Mouse (Mus musculus): ENCODE results near the gene Gpx4. TPM values are rescaled to one million over a fixed set of nuclear protein-coding genes. Genes with fewer than 3 reads are reported as not detected.
"Not testable (repeated sequence)": the region's sequence is repeated elsewhere in the genome, so short reads cannot be mapped to it uniquely, and the experiment has no call there.

The Gpx4 gene
- polyA plus RNA-seq, 1 experiment from 2014 or later, result 458 TPM

GRCm38 (mm10) chr10:80052374-80052764 is 5.4 kb downstream of the Gpx4 start:
- peaks cover 54% of the 10 kb centered on the region for H3K4me1 ChIP-seq
- no peak for ATAC-seq (ENCODE audit: low FRiP score)
- no peak overlapping the region for H3K4me3 ChIP-seq (replicated peaks)
- H3K9ac ChIP-seq, result no peak overlapping the region
- H3K27ac ChIP-seq, result 0 out of 2 replicates have a peak overlapping the region, but pooled peaks have one; percentile 25
- H3K36me3 ChIP-seq (replicated peaks), result peaks cover 12% of the 10 kb centered on the region
- H3K4me2 ChIP-seq, result no peak overlapping the region
- WGBS, result 82% methylated on average over 5 of the region's 5 CpGs
- H3K9me3 ChIP-seq, result no peaks in the 10 kb centered on the region
- H3K27me3 ChIP-seq, result no peaks in the 10 kb centered on the region

DNA sequence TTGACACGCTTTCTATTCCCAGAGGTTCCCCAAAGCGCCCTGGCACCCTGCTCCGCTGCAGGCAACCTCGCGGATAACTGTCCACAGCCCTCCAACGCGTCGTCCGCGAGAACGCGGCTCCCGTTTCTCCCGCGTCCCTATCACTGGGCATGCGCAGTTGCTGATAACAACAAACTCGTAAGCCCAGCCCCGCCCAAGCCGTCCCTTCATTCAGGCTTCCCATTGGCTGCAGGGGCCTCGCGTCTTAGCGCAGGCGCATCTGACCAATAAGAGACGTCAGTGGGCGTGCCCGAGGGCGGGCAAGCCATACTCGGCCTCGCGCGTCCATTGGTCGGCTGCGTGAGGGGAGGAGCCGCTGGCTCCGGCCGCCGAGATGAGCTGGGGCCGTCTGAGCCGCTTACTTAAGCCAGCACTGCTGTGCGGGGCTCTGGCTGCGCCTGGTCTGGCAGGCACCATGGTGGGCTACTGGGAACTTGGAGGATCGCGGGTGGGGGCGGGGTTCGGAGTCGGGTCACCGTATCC is 6.4 kb downstream of the Gpx4 start:
- Histone ChIP-seq H3K4me1 (peaks cover 45% of the 10 kb centered on the region), H3K4me2 (peak overlapping the region; percentile 84), H3K36me3 (replicated peaks) (peaks cover 21% of the 10 kb centered on the region), H3K4me3 (replicated peaks) (peak overlapping the region; percentile 89), H3K27me3 (no peaks in the 10 kb centered on the region), H3K9ac (peak overlapping the region; percentile 90), H3K27ac (peak overlapping the region; percentile 96), H3K9me3 (no peaks in the 10 kb centered on the region)
- whole genome bisulfite sequencing, result under 1% methylated on average over 47 of the region's 47 CpGs
- peak; percentile 97 for ATAC-seq (ENCODE audit: low FRiP score)

DNA sequence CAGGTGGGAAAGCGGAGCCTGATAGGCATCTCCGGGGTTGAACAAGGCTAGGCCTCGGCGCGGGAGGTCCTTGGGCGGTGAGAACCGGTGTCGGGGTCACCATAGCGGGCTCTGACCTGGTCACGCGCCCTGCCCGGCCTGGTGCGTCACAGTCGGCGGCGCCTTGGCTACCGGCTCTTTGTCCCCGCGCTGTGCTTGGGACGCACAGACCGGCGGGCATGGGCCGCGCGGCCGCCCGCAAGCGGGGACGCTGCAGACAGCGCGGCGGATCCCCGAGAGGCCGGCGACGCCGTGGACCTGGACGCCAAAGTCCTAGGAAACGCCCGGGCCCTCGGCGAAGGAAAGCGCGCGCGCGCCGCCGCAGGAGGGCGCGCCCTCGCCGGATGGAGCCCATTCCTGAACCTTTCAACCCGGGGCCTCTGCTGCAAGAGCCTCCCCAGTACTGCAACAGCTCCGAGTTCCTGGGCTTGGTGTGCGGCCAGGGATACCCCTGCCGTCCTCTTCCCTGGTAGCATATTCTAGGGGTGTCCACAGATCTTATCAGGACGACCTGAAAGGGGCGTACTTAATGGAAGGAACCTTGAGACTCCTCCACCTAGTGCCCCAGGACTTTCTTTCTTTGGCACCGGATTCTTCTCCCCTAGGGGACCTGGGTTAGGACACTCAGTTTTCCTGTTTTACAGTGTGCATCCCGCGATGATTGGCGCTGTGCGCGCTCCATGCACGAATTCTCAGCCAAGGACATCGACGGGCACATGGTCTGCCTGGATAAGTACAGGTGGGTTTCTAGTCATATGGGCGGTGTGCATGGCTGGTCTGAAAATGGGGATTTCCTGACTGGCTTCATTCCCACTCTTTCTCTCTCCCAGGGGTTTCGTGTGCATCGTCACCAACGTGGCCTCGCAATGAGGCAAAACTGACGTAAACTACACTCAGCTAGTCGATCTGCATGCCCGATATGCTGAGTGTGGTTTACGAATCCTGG is 7.2 kb downstream of the Gpx4 start:
- peak overlapping the region; percentile 96 for H3K27ac ChIP-seq
- H3K4me2 ChIP-seq, result peak overlapping the region; percentile 84
- ATAC-seq (ENCODE audit: low FRiP score), result peak; percentile 28
- no peaks in the 10 kb centered on the region for H3K27me3 ChIP-seq
- H3K9ac ChIP-seq, result peak overlapping the region; percentile 90
- peaks cover 37% of the 10 kb centered on the region for H3K4me1 ChIP-seq
- WGBS, result 2% methylated on average over 66 of the region's 77 CpGs
- peak overlapping the region; percentile 89 for H3K4me3 ChIP-seq (replicated peaks)
- H3K36me3 ChIP-seq (replicated peaks), result peaks cover 23% of the 10 kb centered on the region
- no peaks in the 10 kb centered on the region for H3K9me3 ChIP-seq

GRCm38 (mm10) chr10:80054911-80055310 is 7.9 kb downstream of the Gpx4 start:
- peak overlapping the region; percentile 84 for H3K4me2 ChIP-seq
- not testable (repeated sequence) for ATAC-seq (ENCODE audit: low FRiP score); H3K9me3 ChIP-seq; H3K27ac ChIP-seq; H3K27me3 ChIP-seq
- H3K4me3 ChIP-seq (replicated peaks), result peak overlapping the region; percentile 89
- H3K36me3 ChIP-seq (replicated peaks), result peaks cover 28% of the 10 kb centered on the region
- peak overlapping the region; percentile 90 for H3K9ac ChIP-seq
- peaks cover 36% of the 10 kb centered on the region for H3K4me1 ChIP-seq
- WGBS, result 54% methylated on average over 3 of the region's 3 CpGs

DNA sequence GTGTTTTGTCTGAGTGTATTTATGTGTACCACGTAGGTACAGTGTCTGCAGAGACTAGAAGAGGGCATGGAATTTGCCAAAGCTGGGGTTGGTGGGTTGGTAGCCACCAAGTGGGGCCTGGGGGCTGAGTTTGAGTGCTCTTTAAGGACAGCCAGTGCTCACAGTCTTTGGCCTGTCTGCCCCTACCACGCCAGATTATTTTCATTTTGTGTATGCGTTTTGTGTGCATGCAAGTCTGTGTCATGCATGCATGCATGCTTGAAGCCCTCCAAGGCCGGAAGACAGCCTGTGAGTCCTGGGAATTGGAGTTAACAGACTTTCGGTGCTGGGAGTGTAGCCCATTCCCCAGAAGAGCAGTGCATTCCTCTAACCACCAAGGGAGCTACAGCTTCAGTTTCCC is 8.4 kb downstream of the Gpx4 start:
- Histone ChIP-seq H3K9me3 (no peaks in the 10 kb centered on the region), H3K27ac (no peak overlapping the region), H3K4me1 (peaks cover 32% of the 10 kb centered on the region), H3K9ac (0 out of 2 replicates have a peak overlapping the region, but pooled peaks have one; percentile 90), H3K36me3 (replicated peaks) (peaks cover 32% of the 10 kb centered on the region), H3K4me3 (replicated peaks) (peak overlapping the region; percentile 89; the same call in 1 of the 2 replicates), H3K4me2 (peak overlapping the region; percentile 84), H3K27me3 (no peaks in the 10 kb centered on the region)
- WGBS, result 85% methylated on average over 5 of the region's 5 CpGs
- no peak for ATAC-seq (ENCODE audit: low FRiP score)

GRCm38 (mm10) chr10:80055891-80056290 is 8.9 kb downstream of the Gpx4 start:
- no peaks in the 10 kb centered on the region for H3K27me3 ChIP-seq
- no peak overlapping the region for H3K4me2 ChIP-seq
- peaks cover 28% of the 10 kb centered on the region for H3K4me1 ChIP-seq
- ATAC-seq (ENCODE audit: low FRiP score), result no peak
- no peak overlapping the region for H3K9ac ChIP-seq
- no peaks in the 10 kb centered on the region for H3K9me3 ChIP-seq
- WGBS, result 97% methylated on average over 9 of the region's 10 CpGs
- no peak overlapping the region for H3K4me3 ChIP-seq (replicated peaks)
- H3K27ac ChIP-seq, result no peak overlapping the region
- H3K36me3 ChIP-seq (replicated peaks), result peaks cover 36% of the 10 kb centered on the region

- no peak for ATAC-seq (ENCODE audit: low FRiP score)
- Histone ChIP-seq H3K4me2 (no peak overlapping the region), H3K9me3 (no peaks in the 10 kb centered on the region), H3K27me3 (no peaks in the 10 kb centered on the region), H3K9ac (no peak overlapping the region), H3K27ac (no peak overlapping the region), H3K36me3 (replicated peaks) (peaks cover 39% of the 10 kb centered on the region), H3K4me1 (peaks cover 22% of the 10 kb centered on the region), H3K4me3 (replicated peaks) (no peak overlapping the region)
- WGBS, result 88% methylated on average over 4 of the region's 4 CpGs
Measured at GRCm38 (mm10) chr10:80056506-80056905, 9.5 kb downstream of the Gpx4 start.

GRCm38 (mm10) chr10:80056976-80057682 is 10.2 kb downstream of the Gpx4 start:
- ATAC-seq (ENCODE audit: low FRiP score), result no peak
- Histone ChIP-seq H3K9ac (no peak overlapping the region), H3K4me2 (no peak overlapping the region), H3K9me3 (no peaks in the 10 kb centered on the region), H3K27ac (no peak overlapping the region), H3K4me1 (peaks cover 22% of the 10 kb centered on the region), H3K27me3 (no peaks in the 10 kb centered on the region), H3K4me3 (replicated peaks) (no peak overlapping the region), H3K36me3 (replicated peaks) (peaks cover 44% of the 10 kb centered on the region)
- WGBS, result 92% methylated on average over 27 of the region's 27 CpGs

DNA sequence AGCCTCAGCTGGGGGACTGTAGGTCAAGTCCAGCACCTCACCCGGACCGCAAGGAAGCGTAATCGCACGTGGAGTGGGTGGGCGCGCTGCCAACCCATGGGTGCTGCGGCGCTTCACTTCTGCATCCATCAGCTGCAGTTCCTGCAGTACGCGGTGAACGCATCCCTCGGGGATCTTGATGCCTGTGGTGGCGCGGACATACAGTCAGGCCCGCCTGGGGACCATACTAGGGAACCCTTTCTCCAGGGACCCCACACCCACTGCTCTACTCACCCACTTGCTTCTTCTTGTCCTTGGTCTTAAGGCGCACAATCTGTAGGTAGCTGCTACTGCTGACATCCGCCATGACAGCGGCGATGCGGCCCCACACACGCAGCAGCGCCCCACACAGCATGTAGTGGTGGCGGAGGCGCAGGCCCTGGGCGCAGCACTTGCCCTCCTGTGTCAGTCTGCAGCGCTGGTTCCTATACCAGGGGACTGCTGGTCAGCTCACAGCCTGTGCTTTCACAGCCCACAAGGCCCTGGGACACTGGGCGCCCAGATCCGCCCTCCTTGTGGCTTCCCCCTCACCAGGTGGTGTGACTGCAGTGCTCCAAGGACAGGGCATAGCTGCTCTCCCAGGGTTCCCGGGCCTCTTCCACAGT is 10.8 kb downstream of the Gpx4 start:
- WGBS, result 83% methylated on average over 30 of the region's 30 CpGs
- Histone ChIP-seq H3K36me3 (replicated peaks) (peaks cover 49% of the 10 kb centered on the region), H3K27me3 (no peaks in the 10 kb centered on the region), H3K4me3 (replicated peaks) (no peak overlapping the region), H3K27ac (no peak overlapping the region), H3K4me1 (peaks cover 21% of the 10 kb centered on the region), H3K9ac (no peak overlapping the region), H3K9me3 (no peaks in the 10 kb centered on the region), H3K4me2 (no peak overlapping the region)
- no peak for ATAC-seq (ENCODE audit: low FRiP score)

GRCm38 (mm10) chr10:80063104-80063503 is 16.1 kb downstream of the Gpx4 start:
- H3K4me2 ChIP-seq, result no peak overlapping the region
- no peak overlapping the region for H3K9ac ChIP-seq
- H3K27me3 ChIP-seq, result no peaks in the 10 kb centered on the region
- peak overlapping the region; percentile 2; the same call in 1 of the 2 replicates for H3K27ac ChIP-seq
- no peaks in the 10 kb centered on the region for H3K9me3 ChIP-seq
- no peak overlapping the region for H3K4me3 ChIP-seq (replicated peaks)
- H3K36me3 ChIP-seq (replicated peaks), result peaks cover 58% of the 10 kb centered on the region
- 95% methylated on average over 5 of the region's 5 CpGs for WGBS
- ATAC-seq (ENCODE audit: low FRiP score), result no peak
- H3K4me1 ChIP-seq, result no peaks in the 10 kb centered on the region

GRCm38 (mm10) chr10:80063877-80064650 is 17.1 kb downstream of the Gpx4 start:
- 75% methylated on average over 23 of the region's 23 CpGs for WGBS
- peaks cover 54% of the 10 kb centered on the region for H3K36me3 ChIP-seq (replicated peaks)
- no peak overlapping the region for H3K9ac ChIP-seq
- H3K4me2 ChIP-seq, result no peak overlapping the region
- no peak overlapping the region for H3K4me3 ChIP-seq (replicated peaks)
- no peak overlapping the region for H3K27ac ChIP-seq
- H3K4me1 ChIP-seq, result no peaks in the 10 kb centered on the region
- H3K9me3 ChIP-seq, result no peaks in the 10 kb centered on the region
- no peaks in the 10 kb centered on the region for H3K27me3 ChIP-seq
- ATAC-seq (ENCODE audit: low FRiP score), result no peak
